Mouse (Mus musculus) heart, postnatal 0 days (tissue): ENCODE data around the gene Rai1. TPM values are rescaled to one million over a fixed set of nuclear protein-coding genes. Genes with fewer than 3 reads are reported as not detected.

Experiments used
- ATAC-seq: fragments of 200-750 bp; cut with Nextera tagmentation; 2 replicates; pipeline ENCODE4 v1.8.0; 2017; ENCODE audit warnings: low read depth, moderate number of reproducible peaks, moderate library complexity; ENCODE audit not compliant: insufficient read depth
- DNase-seq: peaks from one replicate; pipeline ENCODE4 v3.0.0-alpha.2; 2016; ENCODE audit warnings: low spot score
- H3K27ac ChIP-seq: fragments of 300-500 bp; sonication (generic); 2 replicates; pipeline ENCODE4 v1.5.1; 2014; ENCODE audit warnings: low read depth, mild to moderate bottlenecking
- H3K27me3 ChIP-seq: fragments of 300-500 bp; sonication (generic); 2 replicates; pipeline ENCODE4 v1.6.1; 2014; ENCODE audit warnings: low read length, mixed read lengths; ENCODE audit not compliant: control insufficient read depth, insufficient read depth
- H3K36me3 ChIP-seq: fragments of 300-500 bp; sonication (generic); replicated peaks from 2 replicates; pipeline ENCODE4 v1.6.1; 2014; ENCODE audit warnings: low read length, mixed read lengths; ENCODE audit not compliant: control insufficient read depth, insufficient read depth
- H3K4me1 ChIP-seq: fragments of 300-500 bp; sonication (generic); 2 replicates; pipeline ENCODE4 v1.6.1; 2014; ENCODE audit warnings: antibody characterized with exemption; ENCODE audit not compliant: control insufficient read depth, insufficient read depth
- H3K4me2 ChIP-seq: fragments of 300-500 bp; sonication (generic); 2 replicates; pipeline ENCODE4 v1.6.1; 2014; ENCODE audit warnings: low read depth, mild to moderate bottlenecking, low read length, moderate library complexity
- H3K4me3 ChIP-seq: fragments of 300-500 bp; sonication (generic); 2 replicates; pipeline ENCODE4 v1.5.1; 2014; ENCODE audit warnings: low read depth, low read length
- H3K9ac ChIP-seq: fragments of 300-500 bp; sonication (generic); replicated peaks from 2 replicates; pipeline ENCODE4 v1.6.1; 2014; ENCODE audit warnings: low read depth, low read length, mixed read lengths
- H3K9me3 ChIP-seq: fragments of 300-500 bp; sonication (generic); replicated peaks from 2 replicates; pipeline ENCODE4 v1.6.1; 2016; ENCODE audit warnings: low read length; ENCODE audit not compliant: control insufficient read depth
- CTCF ChIP-seq: IDR thresholded peaks from 2 replicates; pipeline ENCODE4 v1.5.1; 2016; ENCODE audit warnings: antibody characterized with exemption, control low read depth, low read depth
- EP300 ChIP-seq: IDR thresholded peaks from 2 replicates; pipeline ENCODE4 v1.6.1; 2016; ENCODE audit warnings: antibody characterized with exemption, low read depth
- WGBS: fragments of 180-500 bp; shearing (Covaris S2); extraction: QIAGEN DNeasy Blood & Tissue Kit; methylation state at CpG from one replicate; pipeline ENCODE4 v1.1.7; 2014; 5-methylcytosine and 5-hydroxymethylcytosine counted together
- polyA plus RNA-seq: library from polyadenylated mRNA; unstranded; fragments of >200 nt; fragmentation: Nextera tagmentation; extraction: Ambion mirVana; gene quantifications from 2 replicates; pipeline ENCODE4 v1.2.1, GENCODE M21; 2015
- total RNA-seq: library from RNA; depleted of rRNA; stranded (reverse); fragments of >200 nt; gene quantifications from 2 replicates; pipeline ENCODE4 v1.2.3, GENCODE M21; 2014; ENCODE audit warnings: low replicate concordance

The Rai1 gene
- total and polyA plus RNA-seq, 2 experiments from 2014 or later, result 10.2 to 28.1 TPM

DNA sequence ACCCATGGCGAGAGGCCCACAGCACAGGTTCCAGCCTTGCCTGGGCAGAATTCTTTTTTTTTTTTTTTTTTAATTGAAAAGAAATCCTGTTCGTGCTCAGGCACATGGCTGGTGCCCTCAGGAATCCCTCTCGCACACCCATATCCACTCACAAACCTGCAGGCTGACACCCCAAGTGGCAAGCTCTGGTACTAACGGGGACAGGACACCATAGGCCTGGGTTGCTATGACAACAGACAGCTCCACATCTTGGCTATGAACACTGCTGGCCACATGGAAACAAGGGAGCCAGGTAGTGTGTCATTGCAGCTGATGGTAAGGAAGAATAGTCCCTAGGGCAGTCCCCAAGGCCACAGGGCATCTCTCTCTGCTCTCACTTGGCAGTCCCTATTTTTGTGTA lies 15.9 kb upstream of the Rai1 start:
- Histone ChIP-seq H3K4me1 (peaks cover 15% of the 10 kb centered on the region), H3K27ac (no peak overlapping the region), H3K4me3 (no peak overlapping the region), H3K4me2 (no peak overlapping the region), H3K36me3 (no peaks in the 10 kb centered on the region), H3K9ac (no peak overlapping the region), H3K27me3 (no peaks in the 10 kb centered on the region), H3K9me3 (no peaks in the 10 kb centered on the region)
- WGBS, result 63% methylated on average over 4 of the region's 4 CpGs
- TF ChIP-seq EP300 (no peak), CTCF (no peak)
- ATAC-seq (no peak), DNase-seq (no peak)

DNA sequence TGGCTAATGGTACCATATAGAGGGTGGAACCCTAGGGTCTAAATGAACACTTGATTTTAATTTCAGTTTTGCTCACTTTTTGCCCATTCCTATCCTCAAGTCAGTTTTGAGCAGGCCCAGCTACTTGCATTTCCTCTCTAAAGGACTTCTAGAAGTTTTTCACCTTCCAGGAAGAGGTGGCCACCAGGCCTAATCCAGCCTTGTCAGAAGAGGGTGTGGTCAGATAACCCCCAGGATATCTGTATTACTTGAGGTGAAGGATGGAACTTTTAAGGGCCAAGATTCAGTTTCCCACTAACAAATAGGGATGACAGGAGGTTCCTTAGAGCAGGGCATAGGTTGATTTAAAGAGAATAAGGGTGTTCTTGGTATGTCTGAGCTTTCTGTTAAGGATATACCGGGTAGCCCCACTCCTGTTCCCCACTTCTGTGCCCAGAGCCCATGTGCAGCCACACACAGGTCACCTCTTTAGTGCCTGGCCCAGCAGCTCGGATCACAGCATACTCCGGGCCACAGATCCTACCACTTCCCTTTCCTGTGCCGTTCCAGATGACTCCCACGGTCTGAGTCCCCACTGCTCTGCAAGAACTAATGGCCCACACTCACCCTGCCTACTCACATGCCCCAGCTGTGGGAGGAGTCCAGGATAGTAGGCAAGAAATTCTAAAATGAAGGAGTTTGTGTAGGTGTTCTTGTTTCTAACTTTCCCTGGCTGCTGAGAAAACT lies 14.0 kb upstream of the Rai1 start:
- TF ChIP-seq EP300, result no peak
- TF ChIP-seq CTCF, result no peak
- Histone ChIP-seq H3K4me2 (no peak overlapping the region), H3K4me1 (peaks cover 22% of the 10 kb centered on the region), H3K27ac (no peak overlapping the region), H3K9ac (no peak overlapping the region), H3K27me3 (no peaks in the 10 kb centered on the region), H3K9me3 (no peaks in the 10 kb centered on the region), H3K36me3 (no peaks in the 10 kb centered on the region), H3K4me3 (no peak overlapping the region)
- DNase-seq, result no peak
- 49% methylated on average over 5 of the region's 5 CpGs for WGBS
- no peak for ATAC-seq

DNA sequence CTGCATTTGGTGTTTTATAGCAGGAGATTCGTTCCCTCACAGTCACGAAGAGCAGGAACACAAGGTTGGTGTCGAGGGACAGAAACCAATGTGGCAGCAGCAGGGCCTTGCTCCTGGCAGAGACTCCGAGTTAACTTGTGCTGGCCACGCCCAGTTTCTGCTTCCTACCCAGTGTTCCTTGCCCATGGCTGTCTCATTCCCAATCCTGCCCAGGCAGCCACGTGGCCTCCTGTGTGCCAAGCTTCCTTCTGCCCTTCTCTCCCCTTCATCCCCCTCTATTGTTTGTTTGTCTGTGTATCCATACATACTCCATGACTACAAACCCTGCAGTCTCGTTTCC lies 13.4 kb upstream of the Rai1 start:
- no peak overlapping the region for H3K27ac ChIP-seq
- no peak overlapping the region for H3K4me2 ChIP-seq
- TF ChIP-seq EP300 (no peak), CTCF (no peak)
- H3K4me3 ChIP-seq, result no peak overlapping the region
- WGBS, result 63% methylated on average over 7 of the region's 7 CpGs
- no peaks in the 10 kb centered on the region for H3K36me3 ChIP-seq
- no peak for ATAC-seq
- H3K27me3 ChIP-seq, result no peaks in the 10 kb centered on the region
- no peak for DNase-seq
- H3K9ac ChIP-seq, result no peak overlapping the region
- no peaks in the 10 kb centered on the region for H3K9me3 ChIP-seq
- peaks cover 22% of the 10 kb centered on the region for H3K4me1 ChIP-seq

DNA sequence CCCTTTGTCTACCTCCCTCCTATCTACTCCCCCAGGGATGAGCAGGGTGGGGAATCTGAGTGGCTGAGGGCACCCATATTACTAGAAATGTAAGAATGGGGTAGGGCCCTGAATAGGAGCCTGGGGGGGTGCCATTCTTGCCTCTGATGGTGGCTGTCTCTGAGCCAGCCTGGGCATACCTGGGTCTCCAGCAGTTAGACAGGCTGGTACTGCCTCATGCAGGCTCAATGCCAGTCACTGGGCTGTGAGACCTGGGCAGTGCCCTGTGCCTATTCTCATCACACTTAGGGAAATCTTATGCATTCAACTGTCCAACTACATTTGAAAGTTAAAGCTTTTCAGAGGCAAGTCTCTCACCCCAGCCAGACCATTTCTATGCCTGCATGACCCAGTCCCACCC lies 11.6 kb upstream of the Rai1 start:
- Histone ChIP-seq H3K4me3 (no peak overlapping the region), H3K27ac (no peak overlapping the region), H3K36me3 (no peaks in the 10 kb centered on the region), H3K9me3 (no peaks in the 10 kb centered on the region), H3K27me3 (no peaks in the 10 kb centered on the region), H3K4me2 (no peak overlapping the region), H3K4me1 (peaks cover 22% of the 10 kb centered on the region), H3K9ac (no peak overlapping the region)
- ATAC-seq (no peak), DNase-seq (no peak)
- no peak for TF ChIP-seq EP300
- no peak for TF ChIP-seq CTCF

DNA sequence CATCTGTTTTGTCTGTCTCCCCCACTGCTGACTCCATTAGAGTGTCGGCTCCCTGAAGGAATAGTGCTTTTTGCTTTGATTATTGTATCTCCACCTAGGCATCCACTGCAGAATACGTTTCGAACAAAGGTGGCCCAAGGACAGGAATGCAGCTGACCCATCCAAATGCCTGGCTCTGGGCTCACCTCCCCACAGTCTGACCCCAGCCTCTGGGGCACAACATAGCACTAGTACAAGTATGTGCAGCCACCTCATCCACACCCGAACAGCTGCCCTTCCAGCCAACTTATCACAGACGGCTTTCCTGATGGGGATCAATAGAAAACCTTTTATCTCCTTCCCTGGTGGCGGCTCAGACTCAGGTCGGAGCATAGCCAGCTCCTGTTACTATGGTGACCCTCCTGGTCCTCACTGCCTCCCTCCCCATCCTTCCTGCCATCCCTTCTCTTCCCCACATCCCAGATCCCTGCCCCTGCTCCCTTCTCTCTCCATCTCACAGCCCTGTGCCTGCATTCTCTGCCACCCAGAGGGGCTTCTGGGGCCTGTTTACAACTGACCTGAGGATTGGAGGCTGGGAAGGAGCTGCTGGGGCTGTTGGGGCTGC lies 10.7 kb upstream of the Rai1 start:
- Histone ChIP-seq H3K4me3 (no peak overlapping the region), H3K9ac (no peak overlapping the region), H3K4me1 (peaks cover 22% of the 10 kb centered on the region), H3K27ac (no peak overlapping the region), H3K27me3 (no peaks in the 10 kb centered on the region), H3K4me2 (no peak overlapping the region), H3K36me3 (no peaks in the 10 kb centered on the region), H3K9me3 (no peaks in the 10 kb centered on the region)
- TF ChIP-seq EP300, result no peak
- no peak for TF ChIP-seq CTCF
- DNase-seq (no peak), ATAC-seq (no peak)
- WGBS, result 62% methylated on average over 7 of the region's 7 CpGs
